Comparison of ENCODE assay signal across 9 mouse cellular contexts in genomic region chr13:103696164-103696563, GRCm38 (mm10).
DNase-seq lines count a peak whose midpoint lies in the region; ATAC-seq and TF ChIP-seq lines count a peak whose summit lies in the region.
"Had no signal": no experiment of that assay in that cellular context is flagged by ENCODE, and none has a peak within 500 bp of the region (broad histone marks: within the 10 kb centered on the region; RNA-seq: fewer than 3 reads in every experiment).

No protein-coding gene starts in this region.

- H3K9ac ChIP-seq in midbrain, embryonic 13.5 days (replicated peaks), result no peak overlapping the region
- no peak overlapping the region for H3K9ac ChIP-seq in forebrain, embryonic 16.5 days (replicated peaks; ENCODE audit: low read depth, low read length)
- H3K9ac ChIP-seq: hindbrain, embryonic 15.5 days had no signal

- no peak for TF ChIP-seq POLR2A in spleen, adult 2 months (IDR thresholded peaks at IDR 0.05; ENCODE audit: low read depth, low read length)

- 0 out of 2 replicates have a peak, but pooled peaks have one; percentile 20 for ATAC-seq in midbrain, embryonic 13.5 days
- ATAC-seq in forebrain, embryonic 16.5 days, result no peak

- H3K4me3 ChIP-seq in spleen, adult 2 months (ENCODE audit: extremely low read depth, insufficient read depth, insufficient read length), result no peak overlapping the region
- no peak overlapping the region for H3K4me3 ChIP-seq in embryonic facial prominence, embryonic 10.5 days
- no peak overlapping the region for H3K4me3 ChIP-seq in midbrain, embryonic 13.5 days (replicated peaks)
- no peak overlapping the region for H3K4me3 ChIP-seq in forebrain, embryonic 16.5 days (replicated peaks; ENCODE audit: low read length)
- H3K4me3 ChIP-seq: hindbrain, embryonic 15.5 days had no signal

- H3K9me3 ChIP-seq in embryonic facial prominence, embryonic 10.5 days, result no peaks in the 10 kb centered on the region
- no peaks in the 10 kb centered on the region for H3K9me3 ChIP-seq in midbrain, embryonic 13.5 days
- H3K9me3 ChIP-seq in forebrain, embryonic 16.5 days (ENCODE audit: control insufficient read depth, low read length), result no peaks in the 10 kb centered on the region
- H3K9me3 ChIP-seq: hindbrain, embryonic 15.5 days had no signal

- peaks cover 4% of the 10 kb centered on the region; the same call in 1 of the 2 replicates for H3K4me1 ChIP-seq in spleen, adult 2 months (ENCODE audit: control insufficient read depth, insufficient read depth, insufficient read length)
- H3K4me1 ChIP-seq in embryonic facial prominence, embryonic 10.5 days, result no peaks in the 10 kb centered on the region
- 0 out of 2 replicates have a peak, but pooled peaks cover 6% of the 10 kb centered on the region for H3K4me1 ChIP-seq in midbrain, embryonic 13.5 days (replicated peaks)
- H3K4me1 ChIP-seq in forebrain, embryonic 16.5 days (replicated peaks; ENCODE audit: control insufficient read depth, insufficient read depth, low read length), result no peaks in the 10 kb centered on the region

- TF ChIP-seq CTCF in spleen, adult 2 months (IDR thresholded peaks at IDR 0.05; ENCODE audit: extremely low read depth, insufficient read depth, insufficient read length, insufficient replicate concordance), result peak; percentile 35; the same call in 1 of the 2 replicates

- H3K27me3 ChIP-seq in spleen, adult 2 months (ENCODE audit: control insufficient read depth, insufficient read depth, low read length), result no peaks in the 10 kb centered on the region
- H3K27me3 ChIP-seq in embryonic facial prominence, embryonic 10.5 days (replicated peaks; ENCODE audit: low read depth, poor library complexity, severe bottlenecking), result no peaks in the 10 kb centered on the region
- no peaks in the 10 kb centered on the region for H3K27me3 ChIP-seq in midbrain, embryonic 13.5 days
- no peaks in the 10 kb centered on the region for H3K27me3 ChIP-seq in forebrain, embryonic 16.5 days (replicated peaks; ENCODE audit: control insufficient read depth, insufficient read depth, low read length)
- H3K27me3 ChIP-seq: hindbrain, embryonic 15.5 days had no signal

- H3K36me3 ChIP-seq in spleen, adult 2 months (ENCODE audit: control insufficient read depth, insufficient read depth, low read length), result no peaks in the 10 kb centered on the region
- H3K36me3 ChIP-seq in embryonic facial prominence, embryonic 10.5 days (replicated peaks), result no peaks in the 10 kb centered on the region
- no peaks in the 10 kb centered on the region for H3K36me3 ChIP-seq in midbrain, embryonic 13.5 days
- no peaks in the 10 kb centered on the region for H3K36me3 ChIP-seq in forebrain, embryonic 16.5 days (ENCODE audit: control insufficient read depth, insufficient read depth)
- H3K36me3 ChIP-seq: hindbrain, embryonic 15.5 days had no signal

- no peak overlapping the region for H3K4me2 ChIP-seq in midbrain, embryonic 13.5 days (replicated peaks)
- no peak overlapping the region for H3K4me2 ChIP-seq in forebrain, embryonic 16.5 days (ENCODE audit: low read length)
- H3K4me2 ChIP-seq: hindbrain, embryonic 15.5 days had no signal

- WGBS in spleen, adult 2 months, result 62% methylated on average over 9 of the region's 9 CpGs
- 50% methylated on average over 9 of the region's 9 CpGs for WGBS in embryonic facial prominence, embryonic 10.5 days
- 45% methylated on average over 9 of the region's 9 CpGs for WGBS in midbrain, embryonic 13.5 days
- WGBS in forebrain, embryonic 16.5 days, result 49% methylated on average over 9 of the region's 9 CpGs

- H3K27ac ChIP-seq in spleen, adult 2 months (ENCODE audit: insufficient read depth, low read length), result no peak overlapping the region
- no peak overlapping the region for H3K27ac ChIP-seq in embryonic facial prominence, embryonic 10.5 days (replicated peaks)
- no peak overlapping the region for H3K27ac ChIP-seq in midbrain, embryonic 13.5 days
- H3K27ac ChIP-seq in forebrain, embryonic 16.5 days (ENCODE audit: low read length), result no peak overlapping the region
- H3K27ac ChIP-seq: hindbrain, embryonic 15.5 days had no signal

- DNase-seq in gastrocnemius, adult 18-20 months (ENCODE audit: low spot score), result peak; percentile 10
- no peak for DNase-seq in gastrocnemius, adult 8-10 months (ENCODE audit: low spot score in 2 of 2)
- peak in 1 of 2 experiments; percentile 15 for DNase-seq in spleen, adult 2 months (ENCODE audit: low read depth in 1 of 2, low spot score in 2 of 2)
- DNase-seq in spleen, adult 12 weeks (ENCODE audit: low spot score), result no peak
- peak; percentile 69 for DNase-seq in embryonic facial prominence, embryonic 10.5 days (ENCODE audit: low spot score)
- peak; percentile 23 for DNase-seq in kidney, postnatal 14 days

Comparison
In these comparisons a context has a peak if more than half of its experiments do, and no peak if none do; other contexts are left out.
1. DNase-seq: peak in gastrocnemius, adult 18-20 months (single experiment), embryonic facial prominence, embryonic 10.5 days (single experiment) and kidney, postnatal 14 days (single experiment); none in gastrocnemius, adult 8-10 months (0 of 2) and spleen, adult 12 weeks (single experiment).